Mouse (Mus musculus): Measurements from ENCODE around the gene Sf3b6. TPM values are rescaled to one million over a fixed set of nuclear protein-coding genes. Genes with fewer than 3 reads are reported as not detected.

The Sf3b6 gene
- polyA plus RNA-seq, 1 experiment = 60.8 TPM

GRCm38 (mm10) chr12:4874161-4874927 is 57.0 kb downstream of the Sf3b6 start, which contains the start of gene Mfsd2b:
Gene Mfsd2b (minus strand): TSS chr12:4874359.
- peak; percentile 71 for DNase-seq
- WGBS = 2% methylated on average over 24 of the region's 24 CpGs
- peak within 1 kb of the TSS; percentile 32 for H3K4me3 ChIP-seq (replicated peaks; ENCODE audit: extremely low read depth, low read depth, low read length)
- no peak for TF ChIP-seq CTCF (IDR thresholded peaks at IDR 0.05; ENCODE audit: insufficient read depth, low read length)
- TF ChIP-seq POLR2A (IDR thresholded peaks at IDR 0.05; ENCODE audit: borderline replicate concordance, extremely low read depth, low read depth, low read length) = no peak
- H3K4me1 ChIP-seq (ENCODE audit: control insufficient read depth, insufficient read depth, low read length) = peaks cover 6% of the 10 kb centered on the region

GRCm38 (mm10) chr12:4875623-4876022 is 58.3 kb downstream of the Sf3b6 start:
- WGBS = 86% methylated on average over 8 of the region's 8 CpGs
- no peak for DNase-seq
- TF ChIP-seq POLR2A (IDR thresholded peaks at IDR 0.05; ENCODE audit: borderline replicate concordance, extremely low read depth, low read depth, low read length) (no peak), CTCF (IDR thresholded peaks at IDR 0.05; ENCODE audit: insufficient read depth, low read length) (no peak)
- Histone ChIP-seq H3K4me1 (ENCODE audit: control insufficient read depth, insufficient read depth, low read length) (peaks cover 6% of the 10 kb centered on the region), H3K4me3 (replicated peaks; ENCODE audit: extremely low read depth, low read depth, low read length) (no peak overlapping the region)

Other genes starting within 250 kb of the Sf3b6 start
- 22.4 and 36.3 TPM in 2 replicates for gene Itsn2, start 224.9 kb upstream of the Sf3b6 start, polyA plus RNA-seq (2012; rRNA removed)
- gene Gm3625, start 224.6 kb upstream of the Sf3b6 start, polyA plus RNA-seq (2012; rRNA removed) = not detected in 2 replicates
- not detected in 2 replicates for gene Fam228a, start 79.1 kb upstream of the Sf3b6 start, polyA plus RNA-seq (2012; rRNA removed)
- 0.08 and 0.10 TPM in 2 replicates for gene Pfn4, start 48.5 kb upstream of the Sf3b6 start, polyA plus RNA-seq (2012; rRNA removed)
- 0.12 and 0.72 TPM in 2 replicates for gene Fam228b, start 48.3 kb upstream of the Sf3b6 start, polyA plus RNA-seq (2012; rRNA removed)
- gene Fkbp1b, start 24.0 kb downstream of the Sf3b6 start, polyA plus RNA-seq (2012; rRNA removed) = 11.3 and 14.4 TPM in 2 replicates
- gene Wdcp, start 25.8 kb downstream of the Sf3b6 start, polyA plus RNA-seq (2012; rRNA removed) = 5.2 and 6.0 TPM in 2 replicates
- gene Mfsd2b, start 56.8 kb downstream of the Sf3b6 start, polyA plus RNA-seq (2012; rRNA removed) = 2.5 and 4.1 TPM in 2 replicates
- gene Ubxn2a, start 90.2 kb downstream of the Sf3b6 start, polyA plus RNA-seq (2012; rRNA removed) = 5.9 and 6.3 TPM in 2 replicates
- 8.7 and 17.2 TPM in 2 replicates for gene Atad2b, start 99.8 kb downstream of the Sf3b6 start, polyA plus RNA-seq (2012; rRNA removed)

Measured in lung, adult 2 months (tissue).